Mouse (Mus musculus) c-Kit-positive CD71-positive TER-119-negative erythroid progenitor cells, embryonic 14.5 days (primary cell): ENCODE results near the gene Blmh.
"Not testable (repeated sequence)": the region's sequence is repeated elsewhere in the genome, so short reads cannot be mapped to it uniquely, and the experiment has no call there.

Source experiments
- DNase-seq: peaks from one replicate; pipeline ENCODE4 v3.0.0-alpha.2; 2013; ENCODE audit warnings: low read depth

Blmh gene

DNA sequence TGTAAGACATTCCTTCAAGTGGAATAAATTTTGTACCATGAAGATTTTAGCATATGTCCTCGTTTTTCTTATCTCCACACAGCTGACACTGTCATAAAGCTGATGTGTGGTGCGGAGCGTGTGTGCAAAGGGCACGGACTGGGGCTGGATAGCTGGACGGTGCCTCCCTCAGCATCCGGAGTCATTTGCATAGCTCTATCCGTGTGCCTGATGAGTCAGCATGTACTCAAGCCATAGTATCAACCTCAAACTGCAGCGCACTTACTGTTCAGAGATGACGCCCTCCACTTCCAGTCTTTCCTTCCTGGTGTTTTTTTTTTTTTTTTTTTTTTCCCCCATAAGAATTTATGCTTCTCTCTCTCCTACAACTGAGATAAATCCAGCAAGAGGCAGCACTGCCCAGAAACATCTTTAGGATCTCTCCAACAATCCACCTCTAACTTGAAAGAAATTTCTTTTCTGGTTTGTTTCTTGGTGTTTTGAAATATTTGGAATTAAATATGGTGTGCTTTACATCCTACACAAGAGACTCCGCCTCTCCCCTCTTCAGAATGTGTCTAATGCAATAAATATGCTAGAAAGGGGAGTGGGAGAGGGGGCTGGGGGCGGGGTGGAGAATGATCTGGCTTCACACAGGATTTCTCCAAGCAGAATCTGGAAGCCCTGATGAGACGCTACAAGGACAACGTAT is 7.9 kb upstream of the Blmh start:
- DNase-seq: no peak

DNA sequence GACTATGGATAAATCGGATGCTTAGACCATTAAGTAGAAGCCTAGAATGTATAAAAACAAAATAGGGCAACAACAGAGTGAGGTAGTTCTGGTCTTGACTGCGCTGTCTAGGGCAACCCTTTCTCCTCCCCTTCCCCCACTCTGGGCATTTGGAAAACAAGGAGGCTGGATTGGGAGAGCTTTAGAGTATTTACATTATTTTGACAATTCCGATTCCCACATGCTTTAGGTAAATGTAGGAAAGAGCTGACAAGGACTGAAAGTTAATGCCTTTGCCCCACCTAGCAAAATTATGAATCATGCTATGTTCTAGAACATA is 7.4 kb upstream of the Blmh start:
- DNase-seq: no peak

DNA sequence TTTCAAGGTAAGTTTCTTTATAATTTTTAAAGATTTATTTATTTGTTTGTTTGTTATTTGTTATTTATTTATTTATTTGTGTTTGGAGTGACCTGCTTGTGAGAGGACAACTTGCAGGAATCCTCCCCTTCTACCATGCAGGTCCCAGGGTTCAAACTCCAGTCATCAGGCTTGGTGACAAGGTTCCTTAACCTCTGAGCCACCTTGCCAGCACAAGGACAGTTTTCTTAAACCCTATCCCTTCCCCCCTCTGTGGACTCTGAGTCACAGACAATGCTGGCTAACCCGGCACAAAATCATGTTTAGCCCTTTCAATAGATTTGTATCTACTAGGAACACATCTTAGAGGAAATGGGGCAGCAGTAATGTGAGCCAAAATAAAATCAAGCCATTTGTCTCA is 4.0 kb upstream of the Blmh start:
- DNase-seq: no peak

DNA sequence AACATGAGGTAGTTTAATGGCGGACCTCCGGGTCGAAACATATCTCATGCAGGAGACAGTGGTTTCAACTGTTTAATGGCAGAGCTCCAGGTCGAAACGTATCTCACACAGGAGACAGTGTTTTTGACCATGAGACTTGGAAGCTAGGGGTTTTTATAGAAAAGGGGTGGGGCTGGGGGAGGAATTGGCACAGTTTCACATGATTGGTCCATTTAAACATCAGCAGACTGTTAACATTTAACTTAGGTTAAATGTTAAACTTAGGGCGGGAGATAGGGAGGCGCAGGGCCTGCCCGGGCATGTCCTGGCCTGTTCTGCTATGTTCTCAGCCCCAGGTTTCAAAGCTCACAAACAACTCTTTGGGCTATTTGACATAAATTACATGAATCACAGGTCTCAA is 4.0 kb downstream of the Blmh start:
- not testable (repeated sequence) for DNase-seq

DNA sequence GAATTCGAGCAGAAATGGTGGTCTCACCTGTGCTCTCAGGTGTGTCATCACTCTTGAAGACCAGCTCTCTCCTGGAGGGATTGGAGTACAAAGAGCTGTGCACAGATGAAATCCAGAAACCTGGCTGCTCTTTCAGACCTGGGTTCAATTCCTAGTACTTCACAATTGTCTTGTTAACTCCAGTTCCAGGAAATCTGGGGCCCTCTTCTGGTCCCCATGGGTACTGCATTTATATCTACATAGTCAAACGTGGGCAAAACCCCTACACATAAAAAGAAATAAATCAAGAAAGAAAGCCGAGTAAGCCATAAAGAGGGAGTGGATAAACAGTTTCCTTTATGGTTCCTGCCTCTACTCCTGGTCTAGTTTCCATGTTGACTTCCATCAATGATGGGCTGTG is 8.6 kb downstream of the Blmh start:
- DNase-seq: no peak

DNA sequence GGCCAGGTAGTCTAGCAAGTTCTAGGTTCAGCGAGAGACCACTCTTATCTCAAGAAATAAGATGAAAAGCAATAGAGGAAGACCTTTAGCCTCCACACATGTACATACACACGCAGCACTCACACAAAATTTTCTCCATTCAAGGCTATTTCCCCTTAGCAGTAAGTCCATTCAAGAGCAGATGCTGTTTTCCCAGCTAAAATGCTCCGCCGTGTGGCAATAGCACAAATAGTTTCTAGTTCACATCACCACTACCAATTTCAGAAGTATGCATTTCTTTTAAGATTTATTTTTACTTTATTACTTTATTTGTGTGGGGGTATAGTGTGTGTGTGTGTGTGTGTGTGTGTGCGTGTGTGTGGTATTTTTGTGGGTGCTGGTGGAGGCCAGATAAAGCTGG is 12.0 kb downstream of the Blmh start:
- no peak for DNase-seq

DNA sequence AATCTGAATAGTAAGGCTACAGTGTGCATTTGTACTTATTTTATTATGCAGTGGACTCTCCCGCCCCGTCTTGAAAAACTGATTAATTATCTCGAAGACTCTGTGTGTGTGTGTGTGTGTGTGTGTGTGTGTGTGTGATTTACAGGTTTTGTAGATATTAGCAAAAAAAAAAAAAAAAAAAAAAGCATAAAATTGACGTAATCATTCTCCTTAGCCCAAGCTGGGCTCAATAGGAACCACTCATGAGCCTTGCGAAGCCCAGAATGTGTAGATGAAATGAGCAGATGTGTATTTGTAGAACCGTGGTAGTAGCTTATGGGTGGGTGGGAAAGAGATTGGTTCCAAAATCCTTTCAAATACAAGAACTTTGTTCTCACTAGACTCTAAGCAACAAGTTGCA is 20.2 kb downstream of the Blmh start:
- no peak for DNase-seq

DNA sequence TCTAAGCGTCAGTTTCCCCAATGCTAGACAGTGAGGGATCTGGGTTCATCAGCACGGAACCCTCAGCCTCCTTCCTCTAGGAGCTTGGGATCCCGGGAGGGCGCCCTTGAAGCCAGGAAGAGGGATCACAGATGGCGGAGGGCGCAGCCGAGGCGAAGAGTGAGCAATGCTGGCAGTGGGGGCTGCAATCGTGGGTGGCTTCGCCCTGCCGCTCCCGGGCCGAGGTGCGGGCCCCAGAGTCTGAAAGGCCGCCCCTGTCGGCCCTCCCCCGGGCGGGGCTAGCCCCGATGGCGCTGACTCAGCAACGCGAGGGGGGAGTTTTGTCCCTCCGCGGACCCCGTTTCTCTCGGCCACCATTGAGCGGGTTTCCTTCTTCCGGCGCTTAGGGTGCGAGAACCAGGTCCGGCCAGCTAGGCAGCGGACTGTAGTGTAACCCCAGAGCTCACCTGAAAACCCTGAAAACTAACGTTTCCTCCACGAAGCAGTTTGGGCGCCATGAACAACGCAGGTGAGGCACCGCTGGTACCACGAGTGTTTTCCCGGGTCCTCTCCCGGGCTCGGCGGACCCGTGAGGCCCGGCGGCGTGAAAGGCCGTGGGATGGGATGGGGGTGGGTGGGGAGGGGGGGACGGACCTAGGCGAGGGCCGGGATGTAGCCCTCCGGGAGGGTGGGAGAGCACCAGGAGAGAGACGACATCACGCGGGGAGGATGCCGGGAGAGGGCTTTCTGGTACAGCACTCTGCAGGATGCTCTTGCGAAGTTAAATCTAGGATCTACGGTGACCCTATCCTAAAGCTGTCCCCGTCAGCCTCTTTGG is 21.0 kb downstream of the Blmh start:
- DNase-seq: peak; percentile 83

DNA sequence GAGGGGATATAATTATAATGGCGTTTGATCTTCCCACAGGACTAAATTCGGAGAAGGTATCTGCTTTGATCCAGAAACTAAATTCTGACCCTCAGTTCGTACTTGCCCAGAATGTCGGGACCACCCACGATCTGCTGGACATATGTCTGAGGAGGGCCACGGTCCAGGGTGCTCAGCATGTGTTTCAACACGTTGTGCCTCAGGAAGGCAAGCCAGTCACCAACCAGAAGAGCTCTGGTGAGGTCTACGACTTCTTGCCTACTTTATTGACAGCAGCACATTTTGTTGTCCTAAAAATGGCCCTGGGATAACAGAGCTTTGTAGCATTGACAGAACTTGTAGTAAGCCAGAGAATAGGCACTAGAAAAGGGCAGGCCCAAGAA is 21.6 kb downstream of the Blmh start:
- DNase-seq: peak; percentile 8

DNA sequence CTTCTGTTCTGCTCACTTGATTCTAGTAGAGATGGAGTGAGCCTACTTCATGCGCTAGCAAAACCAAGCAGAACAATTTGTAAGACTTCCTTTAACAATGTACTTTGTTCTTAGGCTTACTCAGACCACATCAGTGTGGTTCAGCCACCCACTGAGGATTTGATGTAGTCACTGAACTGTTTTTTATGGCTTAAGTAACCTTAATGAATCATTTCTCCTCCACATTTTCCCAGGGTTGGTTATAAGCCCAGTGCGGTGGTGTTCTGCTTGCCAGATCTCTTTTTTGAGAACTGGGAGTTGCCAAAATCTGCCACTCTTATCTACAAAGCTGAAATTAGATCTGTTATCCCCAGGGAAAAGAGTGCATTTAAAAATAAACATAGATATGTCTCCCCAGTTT is 28.9 kb downstream of the Blmh start:
- no peak for DNase-seq

DNA sequence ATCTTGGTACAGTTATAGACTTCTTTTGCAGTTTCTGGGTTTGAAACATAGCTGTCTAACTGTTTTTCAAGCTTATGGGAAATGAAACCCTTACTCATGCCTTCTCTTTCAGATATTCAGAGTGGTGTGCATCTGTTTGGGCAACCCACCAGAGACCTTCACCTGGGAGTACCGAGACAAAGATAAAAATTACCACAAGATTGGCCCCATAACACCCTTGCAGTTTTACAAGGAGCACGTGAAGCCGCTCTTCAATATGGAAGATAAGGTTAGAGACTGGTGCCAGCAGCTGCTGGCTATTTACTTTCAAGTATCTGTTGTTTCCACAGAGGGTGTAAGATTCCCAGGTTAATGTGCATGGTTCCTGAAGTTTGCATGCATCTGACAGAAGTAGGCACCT is 41.1 kb downstream of the Blmh start:
- DNase-seq: no peak

DNA sequence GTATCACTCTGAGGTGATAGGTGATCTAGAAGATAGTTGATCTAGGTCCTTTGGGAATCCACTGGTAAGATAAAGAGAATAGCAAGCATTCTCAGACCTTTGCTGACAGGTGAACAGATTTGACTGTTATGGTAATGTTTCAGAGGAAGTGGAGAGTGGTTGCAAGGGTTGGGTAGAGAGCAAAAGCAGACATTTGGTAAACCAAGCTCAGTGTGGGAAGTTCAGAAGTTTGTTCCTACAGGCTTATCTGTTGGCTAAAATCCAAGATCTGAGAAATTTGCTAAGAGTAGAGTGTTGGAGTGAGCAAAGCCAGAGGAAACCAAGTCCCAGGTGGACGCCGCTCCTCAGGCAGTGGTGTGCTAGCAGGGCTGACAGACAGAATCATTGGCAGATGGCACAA is 45.7 kb downstream of the Blmh start:
- DNase-seq: no peak

DNA sequence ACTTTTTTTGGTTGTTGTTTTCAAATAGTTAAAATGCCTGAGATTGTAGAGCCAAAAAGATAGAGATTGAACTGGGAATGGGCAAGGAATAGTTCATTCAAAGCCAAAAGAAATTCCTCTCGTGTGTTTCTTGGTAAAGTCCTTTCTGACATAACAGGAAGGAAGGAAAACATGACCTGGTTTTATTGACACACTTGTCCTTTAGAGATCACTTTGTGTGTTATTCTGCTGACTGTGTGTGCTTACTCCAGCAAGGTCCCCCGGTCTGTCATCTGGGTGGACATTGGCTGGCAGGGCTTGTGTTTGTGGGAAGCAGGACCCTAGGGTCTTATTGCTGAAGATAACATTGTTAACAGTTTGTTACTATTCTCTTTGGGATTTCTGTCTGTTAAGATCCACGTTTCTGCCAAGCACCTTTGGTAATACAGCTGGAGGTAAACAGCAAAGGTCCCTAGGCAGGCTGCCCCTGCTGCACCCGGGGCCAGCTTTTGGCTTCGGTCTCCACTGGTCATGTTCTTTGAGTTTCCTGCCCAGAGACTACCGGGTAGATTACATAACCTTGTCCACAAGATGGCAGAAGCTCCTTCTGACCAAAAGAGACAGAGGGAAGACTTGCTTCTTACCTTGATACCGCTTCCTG is 50.2 kb downstream of the Blmh start:
- no peak for DNase-seq

DNA sequence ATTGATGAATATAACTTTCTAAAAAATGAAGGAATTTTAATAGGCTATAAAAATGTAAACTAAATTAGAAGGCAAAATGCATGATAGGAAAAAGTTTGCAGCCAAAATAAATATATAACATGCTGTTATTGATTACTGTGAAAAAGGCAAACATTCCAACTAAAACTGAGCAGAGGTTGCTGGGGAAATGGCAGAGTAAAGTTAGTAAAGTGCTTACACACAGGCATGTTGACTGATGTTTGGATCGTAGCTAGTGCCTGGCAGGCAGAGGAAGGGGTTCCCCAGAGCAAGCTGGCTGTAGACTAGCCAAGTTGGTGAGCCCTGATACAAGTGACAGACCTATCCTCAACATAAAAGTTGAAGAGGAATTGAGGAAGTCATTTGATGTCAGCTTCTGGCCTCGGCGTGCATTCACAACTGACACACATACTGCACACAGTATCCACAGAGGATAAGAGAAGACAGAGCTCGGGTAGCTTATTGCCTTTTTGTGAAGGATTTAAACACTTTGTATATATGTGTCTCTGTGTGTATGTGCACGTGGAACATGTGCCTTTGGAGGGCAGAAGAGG is 57.0 kb downstream of the Blmh start:
- DNase-seq: no peak

DNA sequence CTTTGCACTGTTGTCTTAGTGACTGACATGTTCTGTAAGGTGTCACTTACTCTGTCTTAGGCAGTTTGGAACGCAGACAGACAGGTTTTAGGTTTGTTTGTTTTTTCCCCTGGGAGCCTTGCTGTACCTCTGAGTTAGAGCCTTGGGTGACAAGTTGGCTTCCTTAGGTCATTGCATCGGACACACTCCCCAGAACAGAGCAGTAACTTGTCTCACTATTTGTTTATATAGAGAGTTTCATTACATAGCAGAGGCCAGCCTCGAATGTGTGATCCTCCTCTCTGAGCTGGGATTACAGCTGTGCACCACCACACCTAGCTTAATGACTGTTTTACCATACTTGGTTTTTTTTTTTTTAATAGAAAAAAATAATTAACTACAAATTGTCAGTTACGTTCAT is 57.8 kb downstream of the Blmh start:
- DNase-seq: no peak

DNA sequence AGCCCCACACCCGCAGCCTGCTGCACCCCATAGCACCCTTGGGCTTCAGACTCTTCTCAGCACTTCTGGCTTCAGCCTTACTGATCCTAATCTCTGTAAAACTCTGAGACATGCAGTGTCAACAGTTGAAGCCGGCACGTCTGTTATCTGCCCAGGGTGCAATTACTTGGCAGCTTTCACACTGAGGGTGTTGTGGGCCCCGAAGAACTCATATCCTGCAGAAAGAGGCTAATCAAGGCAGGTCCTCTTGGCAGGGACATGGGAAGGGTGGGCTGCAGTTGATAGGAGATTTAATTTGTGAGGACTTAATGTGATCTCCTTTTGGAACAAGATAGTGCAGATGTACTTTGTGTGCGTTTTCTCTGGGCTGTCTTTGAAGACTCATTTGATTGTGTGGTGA is 59.0 kb downstream of the Blmh start:
- DNase-seq: no peak

DNA sequence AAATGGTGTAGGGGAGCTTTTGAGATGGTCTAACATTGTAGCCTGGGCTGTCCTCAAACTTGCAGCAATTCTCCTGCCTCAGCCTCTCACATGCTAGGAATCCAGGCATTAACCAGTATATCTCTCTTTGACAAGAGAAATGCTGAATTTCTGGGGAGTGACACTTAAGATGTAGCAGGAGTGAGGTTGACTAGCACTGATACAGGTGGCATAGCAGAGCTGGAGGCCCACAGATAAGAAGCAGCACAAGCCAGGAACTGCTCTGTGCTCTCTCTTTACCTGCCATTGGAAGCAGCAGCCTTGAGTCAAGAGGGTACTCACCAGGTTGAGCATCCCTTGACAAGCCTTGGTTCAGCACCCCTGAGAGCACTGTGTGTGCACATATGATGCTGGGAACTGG is 59.6 kb downstream of the Blmh start:
- DNase-seq: no peak

DNA sequence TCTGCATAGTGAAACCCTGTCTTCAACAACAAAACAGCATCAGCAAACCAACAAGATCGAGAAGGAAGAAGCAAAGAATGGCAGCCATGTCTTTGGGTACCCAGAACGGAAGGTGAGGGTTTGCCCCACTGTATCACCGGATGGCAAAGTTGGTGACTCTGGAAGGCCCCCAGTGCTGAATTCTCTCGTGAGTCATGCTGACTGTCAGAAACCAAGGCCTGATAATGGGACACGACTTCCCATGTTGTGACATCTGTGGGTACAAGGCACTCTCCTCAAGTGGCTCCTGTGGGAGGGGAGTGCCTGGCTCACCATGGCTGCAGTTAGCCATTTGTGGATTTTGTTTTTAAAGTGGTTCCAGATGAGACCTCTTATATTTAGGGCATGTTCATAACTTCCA is 66.2 kb downstream of the Blmh start:
- no peak for DNase-seq

DNA sequence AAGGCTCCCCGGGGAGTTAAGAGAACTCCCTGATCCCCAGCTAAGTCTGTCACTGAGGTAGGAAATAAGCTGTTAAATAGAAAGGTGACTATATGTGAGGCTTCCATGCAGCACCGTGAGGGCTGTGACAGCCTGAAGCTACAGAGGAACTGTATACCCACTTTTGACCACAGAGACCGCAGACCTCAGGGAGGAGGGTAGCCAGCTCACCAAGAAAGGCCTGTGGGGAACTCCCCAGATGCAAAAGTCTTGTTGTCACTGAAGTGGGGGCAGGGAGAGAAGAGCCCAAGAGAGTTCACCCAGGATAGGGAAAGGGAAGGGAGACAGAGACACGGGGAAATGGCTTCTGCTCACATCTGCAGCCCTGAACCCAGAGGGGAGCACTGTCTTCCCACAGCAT is 68.3 kb downstream of the Blmh start:
- no peak for DNase-seq

DNA sequence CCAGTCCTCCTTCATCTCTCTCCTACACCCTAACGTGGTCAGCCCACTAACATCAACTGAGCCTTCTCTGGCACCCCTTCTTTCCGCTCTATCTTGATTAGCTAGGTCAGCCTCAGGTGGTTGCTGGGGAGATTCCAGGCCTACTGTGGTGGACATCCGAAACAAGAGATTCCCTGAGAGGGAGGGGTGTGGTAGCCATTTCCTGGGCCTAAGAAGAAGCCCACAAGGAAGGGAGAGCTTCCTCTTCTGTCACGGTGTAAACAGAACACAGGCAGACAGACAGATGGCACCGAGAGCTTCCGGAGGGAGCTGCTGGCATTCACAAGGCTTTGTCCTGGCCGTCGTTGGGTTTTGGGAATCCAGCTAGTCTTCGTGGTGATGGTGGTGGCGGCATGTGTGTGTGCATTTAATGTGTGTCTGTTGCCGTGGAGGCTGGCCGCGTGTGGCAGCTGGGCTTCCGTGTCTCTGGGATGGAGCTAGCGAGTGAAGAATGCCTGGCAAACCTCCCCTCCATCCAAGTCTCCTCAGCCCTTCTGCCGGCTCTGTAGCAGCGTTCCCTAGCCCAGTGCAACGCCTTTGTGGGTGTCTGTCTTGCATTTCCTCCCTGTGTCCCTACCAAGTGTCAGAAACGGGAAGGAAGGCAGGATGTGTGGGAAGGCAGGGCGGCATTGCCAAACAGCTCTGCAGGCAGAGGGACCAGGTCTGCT is 71.5 kb downstream of the Blmh start:
- DNase-seq: no peak

DNA sequence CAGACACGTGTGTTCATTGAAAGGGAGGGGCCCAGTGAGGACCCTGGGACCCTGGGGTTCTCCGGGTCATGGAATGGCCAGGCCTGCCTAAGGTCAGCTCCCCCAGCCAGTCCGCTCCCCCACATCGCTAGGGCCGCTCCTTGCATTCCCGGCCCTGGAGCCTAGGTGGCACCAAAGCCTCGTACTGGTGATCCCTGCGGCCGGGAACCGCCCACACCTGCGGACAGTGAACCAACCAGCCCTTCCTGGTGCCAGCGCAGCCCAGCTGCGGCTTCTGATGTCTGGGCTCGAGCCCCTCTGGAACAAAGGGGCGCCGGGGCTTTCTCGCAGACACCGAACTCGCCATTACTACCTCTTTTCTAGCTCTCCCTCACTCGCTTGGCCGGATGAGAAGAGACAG is 72.7 kb downstream of the Blmh start:
- DNase-seq: peak; percentile 44

DNA sequence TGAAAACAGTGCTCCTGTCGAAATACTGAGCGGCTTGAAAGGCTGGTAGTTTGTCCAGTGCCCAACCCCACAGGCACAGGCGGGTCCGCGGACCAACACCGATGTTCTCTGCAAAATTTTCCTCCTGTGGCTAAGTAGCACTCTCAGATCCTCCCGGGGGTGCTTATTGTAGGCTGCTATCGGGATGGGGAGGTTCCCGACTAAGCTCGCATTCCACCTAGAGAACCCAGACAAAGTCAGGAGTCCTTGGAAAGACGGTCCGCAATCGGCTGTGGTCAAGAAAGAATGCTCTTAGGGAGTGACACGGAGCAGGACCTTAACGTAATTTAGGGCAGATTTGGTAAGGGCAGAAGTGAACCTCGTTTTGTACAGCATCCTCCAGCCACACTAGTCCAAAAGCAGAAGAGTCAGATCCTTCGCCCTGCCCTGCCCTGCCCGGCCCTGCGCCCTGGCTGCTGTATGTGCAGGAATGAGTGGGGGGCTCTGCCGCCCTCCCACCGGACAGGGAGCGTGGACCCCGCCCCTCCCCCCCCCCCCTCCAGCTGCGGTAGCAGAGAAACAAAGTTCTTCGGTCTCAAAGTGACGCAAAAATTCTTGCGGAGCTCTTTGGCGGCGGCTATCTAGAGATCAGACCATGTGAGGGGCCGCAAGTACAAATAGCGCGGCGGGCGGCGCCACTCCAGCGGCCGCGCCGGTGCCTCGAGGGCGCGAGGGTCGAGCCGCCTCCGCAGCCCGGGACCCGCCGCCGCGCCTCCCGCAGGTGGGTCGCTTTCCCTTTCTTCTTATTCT is 73.5 kb downstream of the Blmh start, which contains the start of gene Slc6a4:
Gene Slc6a4, plus strand, starts transcription at position 688 of the 789 bp plus-strand sequence.
- no peak for DNase-seq
